Mouse (Mus musculus): ENCODE measurements around the gene Clstn2.

DNA sequence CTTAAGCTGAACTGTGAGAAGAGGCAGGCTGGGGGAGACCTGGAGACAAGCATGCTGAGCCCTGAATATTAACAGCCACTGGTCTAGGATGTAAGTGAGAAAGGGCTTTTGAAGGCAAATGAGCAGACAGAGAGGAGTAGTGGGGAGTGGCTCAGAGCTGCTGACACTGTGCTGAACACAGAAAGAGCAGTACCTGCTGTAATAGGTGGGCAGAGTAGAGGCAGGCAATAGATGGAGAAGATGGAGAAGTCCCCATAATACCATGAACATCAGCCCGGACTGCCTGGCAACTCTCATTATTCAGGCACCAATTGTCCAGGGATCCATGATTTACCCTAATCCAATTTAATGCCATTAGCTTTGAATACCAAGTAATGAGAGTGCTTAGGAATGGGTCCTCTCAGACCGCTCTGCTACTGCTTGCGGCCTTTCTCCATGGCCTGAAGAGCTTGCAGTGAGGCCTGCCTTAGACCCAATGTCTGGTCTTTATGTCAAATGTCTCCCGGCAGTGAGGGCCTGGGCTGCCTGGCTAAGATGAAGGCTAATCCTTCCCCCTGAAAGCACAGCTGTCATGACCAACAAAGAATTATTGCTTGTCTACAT, 329.0 kb downstream of the Clstn2 start:
- TF ChIP-seq CTCF (conservative IDR thresholded peaks at IDR 0.05; ENCODE audit: insufficient read depth, insufficient read length, low read depth, low read length) (no peak), POLR2A (IDR thresholded peaks at IDR 0.05; ENCODE audit: low read depth, low read length) (no peak)
